Mouse (Mus musculus): ENCODE data around the gene Dnm1.

GRCm38 (mm10) chr2:32353836-32354235 lies 698 bp upstream of the Dnm1 start:
- TF ChIP-seq CTCF (conservative IDR thresholded peaks at IDR 0.05; ENCODE audit: low read length): no peak
- no peak for TF ChIP-seq POU5F1 (IDR thresholded peaks at IDR 0.05; ENCODE audit: borderline replicate concordance, low read length)
- no peak for TF ChIP-seq NANOG (IDR thresholded peaks at IDR 0.05; ENCODE audit: borderline replicate concordance, low read length)
